Mouse (Mus musculus): ENCODE data around the gene Zfp385a. TPM values are rescaled to one million over a fixed set of nuclear protein-coding genes. Genes with fewer than 3 reads are reported as not detected.
A peak's percentile ranks its signal among the peaks of the same experiment; 100 is the strongest.

The Zfp385a gene
- polyA plus RNA-seq, 2 experiments: 16.4 to 23.4 TPM

GRCm38 (mm10) chr15:103341547-103341946, 1.7 kb upstream of the Zfp385a start:
- Histone ChIP-seq H3K27me3 (ENCODE audit: control insufficient read depth, insufficient read depth, low read length) (peaks cover 8% of the 10 kb centered on the region), H3K4me2 (replicated peaks; ENCODE audit: low read depth, low read length, severe bottlenecking) (no peak overlapping the region), H3K27ac (replicated peaks; ENCODE audit: low read depth, low read length) (no peak overlapping the region), H3K4me3 (replicated peaks; ENCODE audit: low read length) (no peak overlapping the region), H3K36me3 (ENCODE audit: control insufficient read depth, insufficient read depth, low read length) (peaks cover 31% of the 10 kb centered on the region), H3K9ac (ENCODE audit: low read depth, low read length, severe bottlenecking) (no peak overlapping the region), H3K4me1 (ENCODE audit: control insufficient read depth, insufficient read depth, low read length) (peaks cover 4% of the 10 kb centered on the region; the same call in 1 of the 2 replicates), H3K9me3 (ENCODE audit: control insufficient read depth, low read length) (no peaks in the 10 kb centered on the region)
- ATAC-seq (ENCODE audit: low FRiP score, low read depth): no peak
- no peak for DNase-seq (ENCODE audit: low spot score)
- TF ChIP-seq POLR2A (IDR thresholded peaks at IDR 0.05; ENCODE audit: borderline replicate concordance, extremely low read depth, insufficient read depth, insufficient read length): no peak
- WGBS: 31% methylated on average over 8 of the region's 8 CpGs

GRCm38 (mm10) chr15:103340786-103341185, 893 bp upstream of the Zfp385a start:
- no peak overlapping the region for H3K4me2 ChIP-seq (replicated peaks; ENCODE audit: low read depth, low read length, severe bottlenecking)
- TF ChIP-seq POLR2A (IDR thresholded peaks at IDR 0.05; ENCODE audit: borderline replicate concordance, extremely low read depth, insufficient read depth, insufficient read length): no peak
- WGBS: 19% methylated on average over 4 of the region's 4 CpGs
- H3K4me3 ChIP-seq (replicated peaks; ENCODE audit: low read length): no peak overlapping the region
- DNase-seq (ENCODE audit: low spot score): no peak
- ATAC-seq (ENCODE audit: low FRiP score, low read depth): no peak
- H3K4me1 ChIP-seq (ENCODE audit: control insufficient read depth, insufficient read depth, low read length): peaks cover 6% of the 10 kb centered on the region
- H3K27ac ChIP-seq (replicated peaks; ENCODE audit: low read depth, low read length): no peak overlapping the region
- H3K27me3 ChIP-seq (ENCODE audit: control insufficient read depth, insufficient read depth, low read length): peaks cover 8% of the 10 kb centered on the region
- H3K9me3 ChIP-seq (ENCODE audit: control insufficient read depth, low read length): no peaks in the 10 kb centered on the region
- H3K36me3 ChIP-seq (ENCODE audit: control insufficient read depth, insufficient read depth, low read length): peaks cover 23% of the 10 kb centered on the region
- H3K9ac ChIP-seq (ENCODE audit: low read depth, low read length, severe bottlenecking): no peak overlapping the region

GRCm38 (mm10) chr15:103339166-103339960, 530 bp downstream of the Zfp385a start:
- WGBS: 4% methylated on average over 20 of the region's 31 CpGs
- H3K36me3 ChIP-seq (ENCODE audit: control insufficient read depth, insufficient read depth, low read length): peaks cover 9% of the 10 kb centered on the region
- H3K9me3 ChIP-seq (ENCODE audit: control insufficient read depth, low read length): no peaks in the 10 kb centered on the region
- no peak overlapping the region for H3K27ac ChIP-seq (replicated peaks; ENCODE audit: low read depth, low read length)
- ATAC-seq (ENCODE audit: low FRiP score, low read depth) (no peak), DNase-seq (ENCODE audit: low spot score) (no peak)
- H3K4me1 ChIP-seq (ENCODE audit: control insufficient read depth, insufficient read depth, low read length): peaks cover 11% of the 10 kb centered on the region
- peaks cover 8% of the 10 kb centered on the region for H3K27me3 ChIP-seq (ENCODE audit: control insufficient read depth, insufficient read depth, low read length)
- H3K4me3 ChIP-seq (replicated peaks; ENCODE audit: low read length): peak overlapping the region; percentile 58
- H3K4me2 ChIP-seq (replicated peaks; ENCODE audit: low read depth, low read length, severe bottlenecking): peak overlapping the region; percentile 84
- TF ChIP-seq POLR2A (IDR thresholded peaks at IDR 0.05; ENCODE audit: borderline replicate concordance, extremely low read depth, insufficient read depth, insufficient read length): no peak
- H3K9ac ChIP-seq (ENCODE audit: low read depth, low read length, severe bottlenecking): peak overlapping the region; percentile 49

- 37% methylated on average over 3 of the region's 4 CpGs for WGBS
- H3K4me3 ChIP-seq (replicated peaks; ENCODE audit: low read length): peak overlapping the region; percentile 58
- ATAC-seq (ENCODE audit: low FRiP score, low read depth): no peak
- DNase-seq (ENCODE audit: low spot score): no peak
- peak overlapping the region; percentile 84; the same call in 1 of the 2 replicates for H3K4me2 ChIP-seq (replicated peaks; ENCODE audit: low read depth, low read length, severe bottlenecking)
- H3K9ac ChIP-seq (ENCODE audit: low read depth, low read length, severe bottlenecking): no peak overlapping the region
- H3K27ac ChIP-seq (replicated peaks; ENCODE audit: low read depth, low read length): no peak overlapping the region
- peaks cover 3% of the 10 kb centered on the region for H3K36me3 ChIP-seq (ENCODE audit: control insufficient read depth, insufficient read depth, low read length)
- peaks cover 8% of the 10 kb centered on the region for H3K27me3 ChIP-seq (ENCODE audit: control insufficient read depth, insufficient read depth, low read length)
- peaks cover 14% of the 10 kb centered on the region for H3K4me1 ChIP-seq (ENCODE audit: control insufficient read depth, insufficient read depth, low read length)
- no peak for TF ChIP-seq POLR2A (IDR thresholded peaks at IDR 0.05; ENCODE audit: borderline replicate concordance, extremely low read depth, insufficient read depth, insufficient read length)
- H3K9me3 ChIP-seq (ENCODE audit: control insufficient read depth, low read length): no peaks in the 10 kb centered on the region
Observed at GRCm38 (mm10) chr15:103338829-103339165, 1.1 kb downstream of the Zfp385a start.

GRCm38 (mm10) chr15:103336996-103337667, 2.8 kb downstream of the Zfp385a start:
- Histone ChIP-seq H3K4me1 (ENCODE audit: control insufficient read depth, insufficient read depth, low read length) (peaks cover 18% of the 10 kb centered on the region), H3K27me3 (ENCODE audit: control insufficient read depth, insufficient read depth, low read length) (peaks cover 8% of the 10 kb centered on the region), H3K4me2 (replicated peaks; ENCODE audit: low read depth, low read length, severe bottlenecking) (no peak overlapping the region), H3K9me3 (ENCODE audit: control insufficient read depth, low read length) (no peaks in the 10 kb centered on the region), H3K36me3 (ENCODE audit: control insufficient read depth, insufficient read depth, low read length) (no peaks in the 10 kb centered on the region), H3K9ac (ENCODE audit: low read depth, low read length, severe bottlenecking) (no peak overlapping the region), H3K27ac (replicated peaks; ENCODE audit: low read depth, low read length) (no peak overlapping the region), H3K4me3 (replicated peaks; ENCODE audit: low read length) (no peak overlapping the region)
- WGBS: 13% methylated on average over 11 of the region's 11 CpGs
- TF ChIP-seq POLR2A (IDR thresholded peaks at IDR 0.05; ENCODE audit: borderline replicate concordance, extremely low read depth, insufficient read depth, insufficient read length): no peak
- ATAC-seq (ENCODE audit: low FRiP score, low read depth): no peak
- DNase-seq (ENCODE audit: low spot score): no peak
